Mouse (Mus musculus) forebrain, embryonic 10.5 days (tissue): ENCODE measurements at regions not wholly inside any gene's neighbourhood (a gene's known extent, or its start where the extent isn't known, plus 50 kb on each side); places are given as distances from the start of the nearest gene placed in this dataset.

Experiments used
- DNase-seq: peaks from one replicate; pipeline ENCODE4 v3.0.0-alpha.2; 2017; ENCODE audit warnings: low spot score; ENCODE audit errors: extremely low spot score
- H3K27ac ChIP-seq: fragments of 300-500 bp; sonication (generic); 2 replicates; pipeline ENCODE4 v1.5.1; 2016; ENCODE audit warnings: mild to moderate bottlenecking
- H3K27me3 ChIP-seq: fragments of 300-500 bp; sonication (generic); 2 replicates; pipeline ENCODE4 v1.6.1; 2016; ENCODE audit warnings: mild to moderate bottlenecking; ENCODE audit not compliant: poor library complexity, severe bottlenecking
- H3K36me3 ChIP-seq: fragments of 300-500 bp; sonication (generic); replicated peaks from 2 replicates; pipeline ENCODE4 v1.6.1; 2016; ENCODE audit warnings: mild to moderate bottlenecking, moderate library complexity
- H3K4me1 ChIP-seq: fragments of 300-500 bp; sonication (generic); 2 replicates; pipeline ENCODE4 v1.6.1; 2016
- H3K4me3 ChIP-seq: fragments of 300-500 bp; sonication (generic); 2 replicates; pipeline ENCODE4 v1.5.1; 2016; ENCODE audit warnings: mild to moderate bottlenecking, moderate library complexity
- H3K9me3 ChIP-seq: fragments of 300-500 bp; sonication (generic); 2 replicates; pipeline ENCODE4 v1.6.1; 2016; ENCODE audit warnings: mild to moderate bottlenecking, moderate library complexity
- WGBS: fragments of 180-500 bp; shearing (Covaris S2); methylation state at CpG from one replicate; pipeline ENCODE4 v1.1.7; 2016; 5-methylcytosine and 5-hydroxymethylcytosine counted together

DNA sequence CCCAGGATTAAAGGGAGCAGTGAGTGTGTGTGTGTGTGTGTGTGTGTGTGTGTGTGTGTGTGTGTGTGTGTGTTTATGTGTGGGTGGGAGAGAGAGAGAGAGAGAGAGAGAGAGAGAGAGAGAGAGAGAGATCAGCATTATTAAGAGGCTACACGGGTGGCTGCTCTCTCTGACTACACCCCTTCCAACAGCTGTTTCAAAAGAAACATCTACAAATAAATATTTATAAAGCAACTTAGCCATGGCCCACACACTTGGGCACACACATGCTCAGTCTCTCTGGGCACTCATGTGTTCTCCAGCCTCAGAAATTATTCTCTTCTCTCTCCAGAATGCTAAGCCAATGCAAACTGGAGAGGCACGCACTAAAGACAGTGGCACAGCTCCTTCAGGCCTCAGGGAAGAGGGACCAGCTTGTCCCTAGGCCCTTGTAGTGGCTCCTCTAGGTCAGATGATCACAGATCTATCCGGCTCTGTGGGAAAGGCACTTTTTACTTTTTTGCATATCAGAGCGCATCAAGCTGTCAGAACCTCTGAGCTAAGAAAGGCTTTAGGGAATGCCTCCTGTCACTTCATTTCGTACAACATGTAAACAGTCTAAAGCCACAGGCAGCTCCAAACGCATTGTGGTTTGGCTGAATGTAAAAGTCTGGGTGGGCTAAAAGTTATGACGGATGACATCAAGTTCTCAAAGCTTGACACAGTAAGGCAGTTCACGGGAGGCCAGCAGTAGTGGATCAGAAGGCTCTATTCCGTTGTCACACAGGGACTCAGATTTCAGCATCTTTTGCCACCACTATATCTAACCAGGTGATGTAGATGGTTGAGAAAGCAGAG is 233.8 kb upstream of the Ncam1 start:
- peaks cover 5% of the 10 kb centered on the region; the same call in 1 of the 2 replicates for H3K4me1 ChIP-seq
- no peaks in the 10 kb centered on the region for H3K9me3 ChIP-seq
- H3K27me3 ChIP-seq, result no peaks in the 10 kb centered on the region
- 84% methylated on average over 9 of the region's 9 CpGs for WGBS
- no peak overlapping the region for H3K4me3 ChIP-seq
- H3K36me3 ChIP-seq, result no peaks in the 10 kb centered on the region
- no peak overlapping the region for H3K27ac ChIP-seq
- no peak for DNase-seq

DNA sequence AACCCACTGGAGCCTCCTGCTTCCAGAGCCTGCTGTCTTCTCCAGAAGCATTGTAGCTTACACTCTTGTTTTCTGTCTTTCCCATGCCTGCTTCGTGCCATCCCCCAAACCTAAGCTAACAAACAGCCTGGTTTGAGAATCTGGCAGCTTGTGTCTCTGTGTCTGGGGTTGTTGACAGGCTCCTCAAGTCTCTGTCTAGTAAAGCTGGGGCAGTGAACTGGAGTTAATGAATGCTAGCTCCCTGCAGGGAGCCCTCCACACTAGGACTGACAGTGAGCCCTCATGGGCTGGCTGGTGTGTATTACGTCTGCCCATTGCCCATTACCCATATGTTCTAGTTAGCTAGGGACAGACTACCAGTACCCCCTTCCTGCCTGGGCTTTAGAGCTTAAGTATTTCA is 232.6 kb upstream of the Ncam1 start:
- Histone ChIP-seq H3K27ac (no peak overlapping the region), H3K9me3 (no peaks in the 10 kb centered on the region), H3K27me3 (no peaks in the 10 kb centered on the region), H3K4me3 (no peak overlapping the region), H3K4me1 (peaks cover 5% of the 10 kb centered on the region; the same call in 1 of the 2 replicates), H3K36me3 (no peaks in the 10 kb centered on the region)
- 47% methylated on average over 2 of the region's 2 CpGs for WGBS
- DNase-seq, result no peak

GRCm38 (mm10) chr9:50029030-50029429 is 230.3 kb upstream of the Ncam1 start:
- no peaks in the 10 kb centered on the region for H3K9me3 ChIP-seq
- no peak overlapping the region for H3K27ac ChIP-seq
- 67% methylated on average over 3 of the region's 3 CpGs for WGBS
- no peak for DNase-seq
- no peaks in the 10 kb centered on the region for H3K27me3 ChIP-seq
- peaks cover 5% of the 10 kb centered on the region; the same call in 1 of the 2 replicates for H3K4me1 ChIP-seq
- H3K36me3 ChIP-seq, result no peaks in the 10 kb centered on the region
- H3K4me3 ChIP-seq, result no peak overlapping the region

DNA sequence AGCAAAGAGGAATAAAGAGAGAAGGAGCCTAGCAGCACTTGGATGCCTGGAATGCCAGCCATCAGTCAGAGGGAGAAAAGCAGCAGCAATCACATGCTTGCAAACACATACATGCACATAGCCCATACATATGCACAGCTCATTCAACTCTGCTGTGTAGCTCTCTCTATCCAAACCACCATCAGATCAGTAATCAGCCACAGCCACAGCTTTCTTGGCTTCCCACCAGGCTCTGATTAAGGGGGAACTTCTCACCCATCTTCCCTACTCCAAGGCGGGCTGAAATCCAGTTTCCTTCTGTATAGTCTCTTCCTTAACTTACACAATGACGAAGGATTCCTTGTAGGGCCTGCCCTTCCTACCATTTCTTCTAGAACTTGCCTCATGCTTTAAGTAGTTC is 229.8 kb upstream of the Ncam1 start:
- 86% methylated on average over 2 of the region's 2 CpGs for WGBS
- H3K36me3 ChIP-seq, result no peaks in the 10 kb centered on the region
- no peaks in the 10 kb centered on the region for H3K9me3 ChIP-seq
- no peaks in the 10 kb centered on the region for H3K27me3 ChIP-seq
- no peak overlapping the region for H3K27ac ChIP-seq
- DNase-seq, result no peak
- H3K4me3 ChIP-seq, result no peak overlapping the region
- H3K4me1 ChIP-seq, result peaks cover 5% of the 10 kb centered on the region; the same call in 1 of the 2 replicates

- H3K27ac ChIP-seq, result no peak overlapping the region
- no peaks in the 10 kb centered on the region for H3K27me3 ChIP-seq
- 90% methylated on average over 6 of the region's 6 CpGs for WGBS
- H3K4me1 ChIP-seq, result no peaks in the 10 kb centered on the region
- DNase-seq, result no peak
- H3K9me3 ChIP-seq, result no peaks in the 10 kb centered on the region
- no peak overlapping the region for H3K4me3 ChIP-seq
- no peaks in the 10 kb centered on the region for H3K36me3 ChIP-seq
Observed at GRCm38 (mm10) chr9:50024820-50025219, 226.1 kb upstream of the Ncam1 start.

GRCm38 (mm10) chr9:50013602-50014001 is 214.9 kb upstream of the Ncam1 start:
- WGBS, result 84% methylated on average over 4 of the region's 4 CpGs
- no peaks in the 10 kb centered on the region for H3K27me3 ChIP-seq
- H3K4me1 ChIP-seq, result 0 out of 2 replicates have a peak, but pooled peaks cover 2% of the 10 kb centered on the region
- DNase-seq, result no peak
- H3K36me3 ChIP-seq, result no peaks in the 10 kb centered on the region
- H3K27ac ChIP-seq, result no peak overlapping the region
- no peaks in the 10 kb centered on the region for H3K9me3 ChIP-seq
- H3K4me3 ChIP-seq, result no peak overlapping the region

GRCm38 (mm10) chr9:50005757-50006576 is 207.2 kb upstream of the Ncam1 start:
- no peaks in the 10 kb centered on the region for H3K36me3 ChIP-seq
- peak overlapping the region; percentile 75 for H3K27ac ChIP-seq
- no peaks in the 10 kb centered on the region for H3K27me3 ChIP-seq
- no peaks in the 10 kb centered on the region for H3K9me3 ChIP-seq
- WGBS, result 52% methylated on average over 8 of the region's 8 CpGs
- H3K4me3 ChIP-seq, result no peak overlapping the region
- DNase-seq, result peak; percentile 16
- H3K4me1 ChIP-seq, result peaks cover 13% of the 10 kb centered on the region

- peaks cover 11% of the 10 kb centered on the region for H3K4me1 ChIP-seq
- no peaks in the 10 kb centered on the region for H3K27me3 ChIP-seq
- no peaks in the 10 kb centered on the region for H3K36me3 ChIP-seq
- no peak overlapping the region for H3K27ac ChIP-seq
- H3K9me3 ChIP-seq, result no peaks in the 10 kb centered on the region
- WGBS, result 76% methylated on average over 6 of the region's 6 CpGs
- no peak overlapping the region for H3K4me3 ChIP-seq
- no peak for DNase-seq
Observed at GRCm38 (mm10) chr9:50002695-50003094, 204.0 kb upstream of the Ncam1 start.

DNA sequence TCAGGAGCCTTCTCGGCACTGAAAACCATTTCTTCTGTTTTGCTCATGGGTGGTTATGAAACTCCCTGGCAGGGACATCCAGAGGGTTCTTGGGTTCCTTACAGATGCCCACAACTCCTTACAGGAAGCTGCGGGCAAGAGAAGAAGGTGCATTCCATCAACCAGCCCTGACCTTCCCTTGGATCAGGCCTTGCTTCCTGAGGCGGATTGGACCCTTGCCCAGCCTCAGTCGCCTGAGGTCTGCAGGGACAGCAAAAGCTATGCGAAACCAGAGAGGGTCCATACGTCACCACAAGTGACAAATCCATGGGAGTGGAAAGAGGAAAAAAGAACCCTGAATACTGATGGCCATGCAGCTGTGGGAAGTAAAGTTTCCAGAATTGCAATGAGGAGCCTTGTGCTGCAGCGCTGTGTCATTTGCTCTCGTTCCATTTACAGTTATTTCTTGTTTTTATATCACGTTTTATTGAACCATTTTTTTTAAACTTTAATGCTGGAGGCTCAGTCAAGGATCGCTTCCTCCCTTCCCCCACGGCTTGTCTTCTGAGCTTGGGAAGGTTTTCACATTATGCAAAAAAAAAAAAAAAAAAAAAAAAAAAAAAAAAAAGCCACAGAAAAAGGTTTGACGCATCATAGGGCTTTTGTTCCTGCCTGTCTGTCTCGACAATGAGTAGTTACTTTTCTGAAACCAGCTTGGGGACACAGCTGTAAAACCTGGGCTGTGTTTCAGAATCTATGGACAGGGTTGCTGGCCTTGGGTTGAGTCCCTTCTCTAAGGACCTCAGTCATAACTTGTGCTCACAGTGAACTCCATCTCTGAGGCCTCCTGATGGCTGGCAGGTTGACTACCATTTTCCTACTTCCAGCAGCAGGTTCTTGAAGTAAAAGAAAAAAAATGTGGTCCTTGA is 202.0 kb upstream of the Ncam1 start:
- Histone ChIP-seq H3K27ac (no peak overlapping the region), H3K9me3 (peaks cover 7% of the 10 kb centered on the region), H3K4me3 (no peak overlapping the region), H3K36me3 (no peaks in the 10 kb centered on the region), H3K4me1 (peaks cover 5% of the 10 kb centered on the region), H3K27me3 (no peaks in the 10 kb centered on the region)
- 89% methylated on average over 13 of the region's 13 CpGs for WGBS
- DNase-seq, result no peak

- DNase-seq, result no peak
- Histone ChIP-seq H3K9me3 (peaks cover 15% of the 10 kb centered on the region), H3K27ac (no peak overlapping the region), H3K36me3 (no peaks in the 10 kb centered on the region), H3K4me3 (no peak overlapping the region), H3K27me3 (no peaks in the 10 kb centered on the region), H3K4me1 (no peaks in the 10 kb centered on the region)
- WGBS, result 90% methylated on average over 1 of the region's 1 CpGs
Observed at GRCm38 (mm10) chr9:49999970-50000369, 201.2 kb upstream of the Ncam1 start.

DNA sequence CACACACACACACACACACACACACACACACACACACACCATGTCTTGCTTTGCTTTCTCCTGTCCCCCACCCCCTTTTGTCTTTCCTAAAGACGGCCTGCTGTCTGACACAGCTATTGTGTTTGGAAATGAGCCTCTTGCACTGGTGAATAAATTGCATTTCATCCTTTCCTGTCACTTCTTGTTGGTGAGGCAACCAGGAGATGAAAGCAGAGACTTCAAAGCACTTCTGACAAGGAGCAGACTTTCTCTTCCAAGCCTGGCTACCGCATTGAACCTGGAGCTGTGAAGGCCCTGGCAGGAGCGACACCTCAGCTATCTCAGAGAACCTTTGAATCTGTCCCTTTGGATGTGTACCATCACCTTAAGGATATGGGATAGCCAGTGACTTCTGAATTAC is 199.4 kb upstream of the Ncam1 start:
- Histone ChIP-seq H3K27ac (no peak overlapping the region), H3K4me3 (no peak overlapping the region), H3K4me1 (no peaks in the 10 kb centered on the region), H3K27me3 (no peaks in the 10 kb centered on the region), H3K36me3 (no peaks in the 10 kb centered on the region), H3K9me3 (peaks cover 20% of the 10 kb centered on the region)
- no peak for DNase-seq
- 69% methylated on average over 3 of the region's 3 CpGs for WGBS

GRCm38 (mm10) chr9:49989464-49990271 is 190.9 kb upstream of the Ncam1 start:
- Histone ChIP-seq H3K36me3 (no peaks in the 10 kb centered on the region), H3K27ac (no peak overlapping the region), H3K4me3 (no peak overlapping the region), H3K4me1 (no peaks in the 10 kb centered on the region), H3K27me3 (no peaks in the 10 kb centered on the region), H3K9me3 (peaks cover 2% of the 10 kb centered on the region; the same call in 1 of the 2 replicates)
- DNase-seq, result no peak
- 67% methylated on average over 14 of the region's 14 CpGs for WGBS
